Mouse (Mus musculus) liver, embryonic 16.5 days (tissue): Measurements from ENCODE around the gene Tspan1. TPM values are rescaled to one million over a fixed set of nuclear protein-coding genes. Genes with fewer than 3 reads are reported as not detected.

Experiments
- ATAC-seq: fragments of 200-750 bp; cut with Nextera tagmentation; 2 replicates; pipeline ENCODE4 v1.8.0; 2017; ENCODE audit warnings: low read depth, mild to moderate bottlenecking, moderate number of reproducible peaks, moderate library complexity
- H3K27ac ChIP-seq: fragments of 300-500 bp; sonication (generic); 2 replicates; pipeline ENCODE4 v1.5.1; 2014; ENCODE audit warnings: mild to moderate bottlenecking, low read length
- H3K27me3 ChIP-seq: fragments of 300-500 bp; sonication (generic); 2 replicates; pipeline ENCODE4 v1.6.1; 2014; ENCODE audit warnings: low read depth, low read length, mixed read lengths; ENCODE audit not compliant: control insufficient read depth, insufficient read depth
- H3K36me3 ChIP-seq: fragments of 300-500 bp; sonication (generic); 2 replicates; pipeline ENCODE4 v1.6.1; 2014; ENCODE audit warnings: mild to moderate bottlenecking; ENCODE audit not compliant: control insufficient read depth, insufficient read depth
- H3K4me1 ChIP-seq: fragments of 300-500 bp; sonication (generic); 2 replicates; pipeline ENCODE4 v1.6.1; 2014; ENCODE audit warnings: low read depth, low read length, mixed read lengths; ENCODE audit not compliant: control insufficient read depth
- H3K4me2 ChIP-seq: fragments of 300-500 bp; sonication (generic); 2 replicates; pipeline ENCODE4 v1.6.1; 2014; ENCODE audit warnings: low read depth, low read length, mixed read lengths
- H3K4me3 ChIP-seq: fragments of 300-500 bp; sonication (generic); 2 replicates; pipeline ENCODE4 v1.5.1; 2014; ENCODE audit warnings: low read depth, mild to moderate bottlenecking, low read length
- H3K9ac ChIP-seq: fragments of 300-500 bp; sonication (generic); 2 replicates; pipeline ENCODE4 v1.6.1; 2014; ENCODE audit warnings: low read depth, low read length
- H3K9me3 ChIP-seq: fragments of 300-500 bp; sonication (generic); replicated peaks from 2 replicates; pipeline ENCODE4 v1.6.1; 2016; ENCODE audit warnings: low read length; ENCODE audit not compliant: control insufficient read depth
- WGBS: fragments of 180-500 bp; shearing (Covaris S2); extraction: QIAGEN DNeasy Blood & Tissue Kit; methylation state at CpG from one replicate; pipeline ENCODE4 v1.1.7; 2014; ENCODE audit not compliant: insufficient replicate concordance; 5-methylcytosine and 5-hydroxymethylcytosine counted together
- polyA plus RNA-seq: library from polyadenylated mRNA; unstranded; fragments of >200 nt; fragmentation: Nextera tagmentation; extraction: Ambion mirVana; gene quantifications from 2 replicates; pipeline ENCODE4 v1.2.1, GENCODE M21; 2015

The Tspan1 gene
- polyA plus RNA-seq, 1 experiment from 2014 or later: 0.27 TPM

GRCm38 (mm10) chr4:116173752-116174151, 6.4 kb upstream of the Tspan1 start:
- no peak overlapping the region for H3K9ac ChIP-seq
- peaks cover 6% of the 10 kb centered on the region for H3K27me3 ChIP-seq
- no peak overlapping the region for H3K4me3 ChIP-seq
- ATAC-seq: no peak
- H3K27ac ChIP-seq: no peak overlapping the region
- no peaks in the 10 kb centered on the region for H3K36me3 ChIP-seq
- no peaks in the 10 kb centered on the region for H3K9me3 ChIP-seq
- H3K4me2 ChIP-seq: no peak overlapping the region
- peaks cover 22% of the 10 kb centered on the region for H3K4me1 ChIP-seq
- WGBS: 75% methylated on average over 4 of the region's 4 CpGs

DNA sequence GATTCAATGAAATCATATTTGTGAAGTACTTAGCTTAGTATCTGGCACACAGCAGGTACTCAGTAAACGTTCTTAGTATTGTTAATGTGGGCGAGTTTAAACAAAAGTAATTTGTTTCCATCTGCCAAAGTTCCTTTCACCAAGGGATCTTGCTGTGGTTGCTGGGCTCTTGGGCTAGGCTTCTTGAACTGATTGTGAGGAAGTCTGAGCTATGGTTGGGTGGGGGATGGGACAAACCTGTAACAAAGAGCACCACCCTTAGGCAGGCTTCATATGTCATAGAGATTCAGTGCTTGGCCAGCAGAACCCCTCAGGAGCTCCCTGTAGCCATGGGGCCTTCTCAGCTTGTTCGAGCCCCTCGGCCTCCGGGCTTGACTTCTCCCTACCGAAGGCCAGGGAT, 5.7 kb upstream of the Tspan1 start, which contains the start of the genes 1700042G07Rik and Gm49337:
TSS of gene 1700042G07Rik (plus strand) at position 301 of the 400 bp plus-strand sequence.
TSS of gene Gm49337 (plus strand) at position 313 of the 400 bp plus-strand sequence.
- 73% methylated on average over 6 of the region's 6 CpGs for WGBS
- no peaks in the 10 kb centered on the region for H3K9me3 ChIP-seq
- H3K27ac ChIP-seq: no peak within 1 kb of the TSS
- peaks cover 6% of the 10 kb centered on the region for H3K27me3 ChIP-seq
- peaks cover 22% of the 10 kb centered on the region for H3K4me1 ChIP-seq
- no peak for ATAC-seq
- no peak within 1 kb of the TSS for H3K4me3 ChIP-seq
- H3K4me2 ChIP-seq: no peak within 1 kb of the TSS
- H3K9ac ChIP-seq: no peak within 1 kb of the TSS
- H3K36me3 ChIP-seq: no peaks in the 10 kb centered on the region

- Histone ChIP-seq H3K4me2 (no peak overlapping the region), H3K27ac (no peak overlapping the region), H3K27me3 (no peaks in the 10 kb centered on the region), H3K4me3 (no peak overlapping the region), H3K9me3 (no peaks in the 10 kb centered on the region), H3K4me1 (no peaks in the 10 kb centered on the region; the same call in none of the 2 replicates), H3K36me3 (no peaks in the 10 kb centered on the region), H3K9ac (no peak overlapping the region)
- WGBS: 59% methylated on average over 3 of the region's 3 CpGs
- no peak for ATAC-seq
Observed at GRCm38 (mm10) chr4:116169353-116169672, 1.9 kb upstream of the Tspan1 start.

GRCm38 (mm10) chr4:116168617-116169352, 1.4 kb upstream of the Tspan1 start:
- no peaks in the 10 kb centered on the region for H3K27me3 ChIP-seq
- WGBS: 58% methylated on average over 7 of the region's 8 CpGs
- no peak overlapping the region for H3K9ac ChIP-seq
- no peaks in the 10 kb centered on the region for H3K9me3 ChIP-seq
- ATAC-seq: peak; percentile 39; the same call in 1 of the 2 replicates
- H3K4me3 ChIP-seq: no peak overlapping the region
- no peaks in the 10 kb centered on the region for H3K36me3 ChIP-seq
- H3K4me1 ChIP-seq: no peaks in the 10 kb centered on the region; the same call in 1 of the 2 replicates
- H3K27ac ChIP-seq: no peak overlapping the region
- H3K4me2 ChIP-seq: no peak overlapping the region

DNA sequence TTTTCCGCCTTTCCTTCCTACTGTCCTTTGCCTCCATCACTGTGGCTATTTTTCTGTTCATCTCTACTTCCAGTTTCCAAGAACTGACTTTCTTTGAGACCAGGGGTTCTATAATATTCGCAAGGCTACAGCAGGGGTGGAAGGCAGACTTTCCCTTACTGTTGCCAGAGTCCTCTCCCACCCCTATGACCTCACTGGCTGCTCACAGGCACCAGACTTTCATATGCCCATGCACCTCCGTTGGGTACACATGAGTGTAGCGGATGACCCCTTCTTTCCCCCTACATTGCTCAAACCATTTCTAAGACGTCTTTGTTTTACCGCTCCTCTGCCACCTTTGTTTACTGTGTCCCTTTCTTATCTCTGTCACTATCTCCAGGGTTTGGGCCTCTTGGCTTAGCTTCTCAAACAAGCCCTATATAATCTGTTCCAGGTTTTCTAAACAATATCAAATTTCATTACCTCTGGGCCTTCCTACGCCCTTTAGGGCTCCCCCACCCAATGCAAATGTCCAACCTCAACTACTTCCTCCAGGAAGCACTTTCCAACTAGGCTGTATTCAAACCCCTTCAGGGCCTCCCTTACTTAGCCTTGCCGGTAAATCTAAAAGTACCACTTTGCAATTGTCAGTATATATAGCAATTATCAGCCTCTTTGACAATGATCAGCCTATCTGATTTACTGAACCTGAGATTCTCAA, 1.5 kb downstream of the Tspan1 start:
- Histone ChIP-seq H3K9ac (no peak overlapping the region), H3K27ac (no peak overlapping the region), H3K4me3 (no peak overlapping the region), H3K36me3 (no peaks in the 10 kb centered on the region), H3K9me3 (no peaks in the 10 kb centered on the region), H3K4me1 (peaks cover 2% of the 10 kb centered on the region), H3K4me2 (no peak overlapping the region), H3K27me3 (no peaks in the 10 kb centered on the region)
- no peak for ATAC-seq
- 43% methylated on average over 8 of the region's 8 CpGs for WGBS

DNA sequence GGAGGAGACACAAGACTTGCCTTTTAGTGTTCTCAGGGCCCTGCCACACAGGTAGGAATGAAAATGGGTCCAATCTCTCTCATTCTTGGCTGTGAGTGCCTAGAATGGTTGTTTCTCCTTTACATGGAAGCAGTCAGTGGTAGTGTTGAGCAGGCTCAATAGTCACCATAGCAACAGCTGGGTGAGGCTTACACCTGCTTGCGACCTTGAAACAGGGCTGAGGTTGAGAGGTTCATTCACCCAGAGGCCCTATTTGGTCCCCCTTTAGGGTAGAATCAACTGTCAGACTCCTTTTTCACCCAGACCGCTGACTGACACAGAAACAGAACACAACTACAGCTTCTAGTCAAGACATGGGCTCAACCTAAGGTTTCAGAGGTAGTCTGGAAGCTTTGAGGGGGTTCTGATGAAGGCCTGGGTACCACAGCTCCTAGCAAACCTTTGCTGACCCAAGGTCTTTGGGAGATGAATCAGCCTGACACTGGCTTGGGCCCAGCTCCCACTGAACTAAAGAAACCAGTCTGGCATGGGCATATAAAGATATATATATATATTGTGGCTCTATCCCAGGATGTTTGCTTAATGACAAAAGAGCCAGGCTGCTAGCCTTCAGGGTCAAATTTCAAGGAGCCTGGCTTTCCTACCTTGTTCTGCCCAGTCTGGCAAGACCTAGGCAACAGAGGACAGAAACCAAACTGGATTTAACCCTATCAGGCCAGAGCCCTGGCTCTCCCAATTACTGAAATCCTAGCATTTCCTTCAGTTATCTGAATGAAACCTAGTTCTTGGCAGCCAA, 2.4 kb downstream of the Tspan1 start:
- no peak for ATAC-seq
- no peak overlapping the region for H3K9ac ChIP-seq
- no peaks in the 10 kb centered on the region for H3K27me3 ChIP-seq
- 74% methylated on average over 2 of the region's 2 CpGs for WGBS
- H3K36me3 ChIP-seq: no peaks in the 10 kb centered on the region
- no peak overlapping the region for H3K4me2 ChIP-seq
- H3K9me3 ChIP-seq: no peaks in the 10 kb centered on the region
- H3K27ac ChIP-seq: no peak overlapping the region
- peaks cover 2% of the 10 kb centered on the region for H3K4me1 ChIP-seq
- no peak overlapping the region for H3K4me3 ChIP-seq

GRCm38 (mm10) chr4:116162142-116162541, 5.3 kb downstream of the Tspan1 start:
- no peak overlapping the region for H3K9ac ChIP-seq
- H3K4me3 ChIP-seq: no peak overlapping the region
- H3K27me3 ChIP-seq: no peaks in the 10 kb centered on the region
- WGBS: 56% methylated on average over 4 of the region's 4 CpGs
- H3K36me3 ChIP-seq: peaks cover 2% of the 10 kb centered on the region; the same call in 1 of the 2 replicates
- H3K4me2 ChIP-seq: no peak overlapping the region
- no peak overlapping the region for H3K27ac ChIP-seq
- peaks cover 2% of the 10 kb centered on the region; the same call in 1 of the 2 replicates for H3K4me1 ChIP-seq
- H3K9me3 ChIP-seq: no peaks in the 10 kb centered on the region
- 0 out of 2 replicates have a peak, but pooled peaks have one; percentile 30 for ATAC-seq

DNA sequence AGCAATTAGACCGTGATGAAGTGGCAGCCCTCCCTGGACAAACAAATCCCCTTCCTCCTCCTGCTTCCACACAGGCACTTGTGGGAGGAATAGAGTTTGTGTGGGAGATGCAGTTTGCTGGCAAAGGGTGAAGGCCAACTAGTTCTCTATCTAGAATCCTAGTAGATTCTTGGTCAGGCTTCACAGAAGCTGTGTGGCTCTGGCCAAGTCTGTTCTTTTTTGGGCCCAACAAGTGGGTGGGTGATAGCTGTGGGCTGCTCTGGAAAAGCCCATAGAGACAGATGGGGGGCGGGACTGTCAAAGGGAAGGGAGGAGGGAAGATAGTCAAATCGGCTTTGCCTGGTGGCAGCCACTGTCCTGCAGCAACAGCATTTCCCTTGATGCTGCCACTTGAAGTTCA, 6.6 kb downstream of the Tspan1 start:
- H3K27me3 ChIP-seq: no peaks in the 10 kb centered on the region
- H3K4me1 ChIP-seq: peaks cover 2% of the 10 kb centered on the region; the same call in 1 of the 2 replicates
- H3K27ac ChIP-seq: no peak overlapping the region
- WGBS: 61% methylated on average over 3 of the region's 3 CpGs
- no peak overlapping the region for H3K4me2 ChIP-seq
- H3K4me3 ChIP-seq: no peak overlapping the region
- H3K9ac ChIP-seq: no peak overlapping the region
- no peaks in the 10 kb centered on the region for H3K9me3 ChIP-seq
- ATAC-seq: no peak
- H3K36me3 ChIP-seq: peaks cover 8% of the 10 kb centered on the region; the same call in 1 of the 2 replicates
